Mouse (Mus musculus) C2C12 (cell line): Measurements from ENCODE around the gene Trim59.

Experiments used
- CTCF ChIP-seq: IDR thresholded peaks from one replicate; pipeline ENCODE4 v1.5.1; 2011; ENCODE audit not compliant: control insufficient read depth, insufficient read depth, insufficient read length
- MAX ChIP-seq: IDR thresholded peaks from one replicate; pipeline ENCODE4 v1.6.1; 2011; ENCODE audit warnings: mild to moderate bottlenecking, control low read depth
- MYOD1 ChIP-seq: IDR thresholded peaks from one replicate; pipeline ENCODE4 v1.6.1; 2011; ENCODE audit warnings: low read depth; ENCODE audit not compliant: control insufficient read depth, insufficient read length
- USF1 ChIP-seq: IDR thresholded peaks from one replicate; pipeline ENCODE4 v1.6.1; 2011; ENCODE audit warnings: low read depth, mild to moderate bottlenecking, control low read depth, moderate library complexity

DNA sequence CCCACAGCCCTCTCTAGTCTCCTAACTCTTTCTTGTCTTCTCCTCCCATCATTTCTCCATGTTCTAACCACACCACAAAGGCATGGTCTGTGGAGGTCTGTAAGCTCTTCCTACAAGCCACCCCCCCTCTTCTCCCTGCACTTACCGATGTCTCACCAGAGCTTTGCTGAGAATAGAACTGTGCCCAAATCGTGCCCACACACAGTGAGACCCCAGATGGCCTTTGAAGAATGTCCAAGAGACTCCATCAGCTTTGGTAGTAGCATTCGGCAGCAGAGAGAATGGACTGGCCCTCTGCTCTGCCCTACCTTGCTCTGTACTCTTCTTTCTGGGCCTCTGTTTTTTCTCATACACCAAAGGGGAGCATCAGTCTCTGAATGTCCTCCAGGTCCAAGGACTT lies 11.3 kb upstream of the Trim59 start:
- TF ChIP-seq CTCF = no peak
- TF ChIP-seq MAX = no peak
- no peak for TF ChIP-seq USF1
- no peak for TF ChIP-seq MYOD1
